Mouse (Mus musculus): ENCODE data around the gene Set. TPM values are rescaled to one million over a fixed set of nuclear protein-coding genes. Genes with fewer than 3 reads are reported as not detected.
"Not testable (repeated sequence)": the region's sequence is repeated elsewhere in the genome, so short reads cannot be mapped to it uniquely, and the experiment has no call there.

Gene Set
- polyA plus RNA-seq, 1 experiment from 2014 or later = 427 TPM

- Histone ChIP-seq H3K36me3 (ENCODE audit: control insufficient read depth, insufficient read depth, low read length) (no peaks in the 10 kb centered on the region), H3K4me2 (ENCODE audit: low read length) (no peak overlapping the region), H3K27ac (replicated peaks; ENCODE audit: low read depth, low read length) (no peak overlapping the region), H3K9ac (replicated peaks; ENCODE audit: low read length) (no peak overlapping the region), H3K4me1 (ENCODE audit: control insufficient read depth, insufficient read depth, low read length) (peaks cover 11% of the 10 kb centered on the region), H3K27me3 (ENCODE audit: control insufficient read depth, insufficient read depth, low read length) (no peaks in the 10 kb centered on the region), H3K4me3 (replicated peaks; ENCODE audit: low read depth, low read length) (no peak overlapping the region), H3K9me3 (ENCODE audit: control insufficient read depth, low read length) (no peaks in the 10 kb centered on the region)
- ATAC-seq (ENCODE audit: low FRiP score, low TSS enrichment) = no peak
- WGBS = 47% methylated on average over 6 of the region's 6 CpGs
- peak; percentile 32 for DNase-seq
These were observed 5.0 kb upstream of the Set start for GRCm38 (mm10) chr2:30051992-30052761.

DNA sequence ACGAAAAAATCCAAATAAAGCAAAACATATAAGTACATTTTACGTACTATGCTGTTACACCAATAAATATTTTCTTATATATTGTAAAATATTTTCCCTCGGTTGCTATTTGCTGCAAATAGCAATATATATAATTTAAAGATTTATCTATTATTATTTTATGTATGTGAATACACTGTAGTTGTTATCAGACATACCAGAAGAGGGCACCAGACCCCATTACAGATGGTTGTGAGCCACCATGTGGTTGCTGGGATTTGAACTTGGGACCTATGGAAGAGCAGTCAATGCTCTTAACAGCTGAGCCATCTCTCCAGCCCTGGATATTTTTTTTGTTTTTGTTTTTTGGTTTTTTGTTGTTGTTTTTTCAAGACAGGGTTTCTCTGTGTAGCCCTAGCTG lies 1.9 kb upstream of the Set start:
- not testable (repeated sequence) for H3K4me1 ChIP-seq (ENCODE audit: control insufficient read depth, insufficient read depth, low read length); H3K27me3 ChIP-seq (ENCODE audit: control insufficient read depth, insufficient read depth, low read length); H3K27ac ChIP-seq (replicated peaks; ENCODE audit: low read depth, low read length); ATAC-seq (ENCODE audit: low FRiP score, low TSS enrichment); DNase-seq; H3K36me3 ChIP-seq (ENCODE audit: control insufficient read depth, insufficient read depth, low read length); H3K4me2 ChIP-seq (ENCODE audit: low read length); H3K9me3 ChIP-seq (ENCODE audit: control insufficient read depth, low read length); H3K9ac ChIP-seq (replicated peaks; ENCODE audit: low read length); H3K4me3 ChIP-seq (replicated peaks; ENCODE audit: low read depth, low read length)
- WGBS = 97% methylated on average over 3 of the region's 3 CpGs

DNA sequence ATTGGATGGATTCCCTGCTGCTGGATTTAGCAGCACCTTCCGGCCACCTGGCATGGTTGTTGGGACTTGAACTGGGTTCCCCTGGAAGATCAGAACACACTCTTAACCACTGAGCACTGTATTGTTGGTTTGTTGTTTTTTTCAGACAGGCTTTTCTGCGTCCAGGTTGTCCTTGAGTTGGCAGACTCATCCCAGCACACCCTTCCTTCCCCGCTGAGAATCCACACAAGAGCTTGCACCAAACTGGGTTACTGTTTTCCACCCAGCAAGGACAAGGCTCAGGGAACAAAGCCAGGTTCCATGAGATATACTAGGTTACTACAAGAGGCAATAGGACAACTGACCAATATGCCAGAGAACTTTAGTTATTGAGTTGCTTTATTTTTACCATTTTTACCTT lies 442 bp upstream of the Set start:
- DNase-seq (no peak), ATAC-seq (ENCODE audit: low FRiP score, low TSS enrichment) (no peak)
- no peak overlapping the region for H3K27ac ChIP-seq (replicated peaks; ENCODE audit: low read depth, low read length)
- no peaks in the 10 kb centered on the region for H3K36me3 ChIP-seq (ENCODE audit: control insufficient read depth, insufficient read depth, low read length)
- peaks cover 4% of the 10 kb centered on the region; the same call in 1 of the 2 replicates for H3K4me1 ChIP-seq (ENCODE audit: control insufficient read depth, insufficient read depth, low read length)
- H3K27me3 ChIP-seq (ENCODE audit: control insufficient read depth, insufficient read depth, low read length) = no peaks in the 10 kb centered on the region
- no peak overlapping the region for H3K4me3 ChIP-seq (replicated peaks; ENCODE audit: low read depth, low read length)
- no peak overlapping the region for H3K9ac ChIP-seq (replicated peaks; ENCODE audit: low read length)
- no peak overlapping the region for H3K4me2 ChIP-seq (ENCODE audit: low read length)
- 84% methylated on average over 3 of the region's 3 CpGs for WGBS
- H3K9me3 ChIP-seq (ENCODE audit: control insufficient read depth, low read length) = no peaks in the 10 kb centered on the region

DNA sequence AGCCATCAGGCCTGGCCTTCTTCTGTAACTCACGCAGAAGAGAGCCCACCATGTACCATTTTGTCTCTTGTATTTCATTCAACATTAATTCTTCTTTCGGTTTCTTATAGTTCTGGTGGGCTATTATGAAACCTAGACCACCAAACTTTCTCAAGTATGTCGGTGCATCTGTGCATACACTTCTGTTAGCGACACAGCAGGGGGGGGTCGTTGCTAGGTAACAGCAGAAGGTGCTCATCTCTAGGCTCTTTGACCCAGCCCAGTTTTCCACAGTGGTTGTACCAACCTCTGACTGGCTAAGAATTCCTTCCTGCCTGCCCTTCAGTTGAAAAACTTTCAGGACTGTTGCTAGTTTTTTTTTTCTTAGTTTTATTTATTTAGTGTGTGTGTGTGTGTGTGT lies 1.2 kb downstream of the Set start:
- H3K4me2 ChIP-seq (ENCODE audit: low read length) = no peak overlapping the region
- no peaks in the 10 kb centered on the region for H3K36me3 ChIP-seq (ENCODE audit: control insufficient read depth, insufficient read depth, low read length)
- WGBS = 28% methylated on average over 5 of the region's 5 CpGs
- no peaks in the 10 kb centered on the region for H3K27me3 ChIP-seq (ENCODE audit: control insufficient read depth, insufficient read depth, low read length)
- no peaks in the 10 kb centered on the region for H3K9me3 ChIP-seq (ENCODE audit: control insufficient read depth, low read length)
- H3K9ac ChIP-seq (replicated peaks; ENCODE audit: low read length) = no peak overlapping the region
- no peak for ATAC-seq (ENCODE audit: low FRiP score, low TSS enrichment)
- no peak overlapping the region for H3K4me3 ChIP-seq (replicated peaks; ENCODE audit: low read depth, low read length)
- no peak for DNase-seq
- H3K27ac ChIP-seq (replicated peaks; ENCODE audit: low read depth, low read length) = no peak overlapping the region
- H3K4me1 ChIP-seq (ENCODE audit: control insufficient read depth, insufficient read depth, low read length) = peaks cover 16% of the 10 kb centered on the region

DNA sequence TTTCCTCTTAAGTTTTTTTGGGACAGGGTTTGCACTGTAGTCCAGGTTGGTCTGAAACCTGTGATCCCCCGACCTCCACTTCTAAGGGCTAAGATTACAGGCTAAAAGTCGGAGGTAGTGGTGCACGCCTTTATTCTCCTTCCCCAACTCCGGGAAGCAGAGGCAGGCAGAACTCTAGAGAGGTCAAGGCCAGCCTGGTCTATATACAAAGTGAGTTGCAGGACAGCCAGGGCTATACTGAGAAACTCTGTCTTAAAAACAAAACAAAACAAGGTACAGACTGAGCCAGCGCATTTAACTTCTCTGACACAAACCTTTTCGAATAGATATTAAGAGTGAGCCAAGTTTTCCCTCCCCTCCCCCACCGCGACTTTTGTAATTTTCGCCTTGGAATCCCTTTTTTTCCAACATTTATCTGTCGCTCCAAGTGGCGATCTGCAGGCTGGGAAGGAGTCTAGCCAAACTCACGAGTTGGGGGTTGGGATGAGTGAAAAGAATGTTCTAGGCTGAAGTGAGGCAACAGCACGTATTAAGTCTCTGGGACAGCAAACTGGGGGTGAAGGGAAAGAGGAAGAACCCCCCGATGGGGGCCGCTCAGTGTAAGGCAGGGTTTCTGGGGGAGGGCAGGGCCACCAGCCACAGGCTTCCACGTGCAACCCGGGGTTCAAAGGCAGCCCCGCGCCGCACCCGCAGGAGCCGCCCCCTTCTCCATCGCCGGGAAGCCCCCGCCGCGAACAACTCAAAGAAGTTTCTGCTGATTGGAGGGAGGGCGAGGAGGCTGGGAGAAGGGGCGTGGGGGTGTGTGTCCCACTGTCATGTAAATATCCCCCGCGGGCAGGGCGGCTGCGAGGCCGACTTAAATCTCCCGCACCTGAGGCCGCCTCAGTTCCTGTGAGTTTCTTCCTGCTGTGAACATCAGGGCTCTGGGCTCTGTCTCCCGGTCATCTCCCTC lies 4.3 kb downstream of the Set start:
- DNase-seq (peak; percentile 73), ATAC-seq (ENCODE audit: low FRiP score, low TSS enrichment) (no peak)
- peak overlapping the region; percentile 73 for H3K27ac ChIP-seq (replicated peaks; ENCODE audit: low read depth, low read length)
- H3K4me2 ChIP-seq (ENCODE audit: low read length) = peak overlapping the region; percentile 90
- H3K36me3 ChIP-seq (ENCODE audit: control insufficient read depth, insufficient read depth, low read length) = no peaks in the 10 kb centered on the region
- no peaks in the 10 kb centered on the region for H3K9me3 ChIP-seq (ENCODE audit: control insufficient read depth, low read length)
- H3K27me3 ChIP-seq (ENCODE audit: control insufficient read depth, insufficient read depth, low read length) = no peaks in the 10 kb centered on the region
- WGBS = 9% methylated on average over 37 of the region's 37 CpGs
- peak overlapping the region; percentile 55; the same call in 1 of the 2 replicates for H3K9ac ChIP-seq (replicated peaks; ENCODE audit: low read length)
- peaks cover 23% of the 10 kb centered on the region for H3K4me1 ChIP-seq (ENCODE audit: control insufficient read depth, insufficient read depth, low read length)
- peak overlapping the region; percentile 47 for H3K4me3 ChIP-seq (replicated peaks; ENCODE audit: low read depth, low read length)

GRCm38 (mm10) chr2:30062249-30063093 lies 5.3 kb downstream of the Set start:
- Histone ChIP-seq H3K4me2 (ENCODE audit: low read length) (peak overlapping the region; percentile 90), H3K4me1 (ENCODE audit: control insufficient read depth, insufficient read depth, low read length) (peaks cover 23% of the 10 kb centered on the region), H3K9me3 (ENCODE audit: control insufficient read depth, low read length) (no peaks in the 10 kb centered on the region), H3K27me3 (ENCODE audit: control insufficient read depth, insufficient read depth, low read length) (no peaks in the 10 kb centered on the region), H3K27ac (replicated peaks; ENCODE audit: low read depth, low read length) (peak overlapping the region; percentile 73), H3K4me3 (replicated peaks; ENCODE audit: low read depth, low read length) (peak overlapping the region; percentile 47), H3K36me3 (ENCODE audit: control insufficient read depth, insufficient read depth, low read length) (no peaks in the 10 kb centered on the region), H3K9ac (replicated peaks; ENCODE audit: low read length) (peak overlapping the region; percentile 55)
- DNase-seq = peak; percentile 76
- WGBS = under 1% methylated on average over 40 of the region's 40 CpGs
- ATAC-seq (ENCODE audit: low FRiP score, low TSS enrichment) = no peak

DNA sequence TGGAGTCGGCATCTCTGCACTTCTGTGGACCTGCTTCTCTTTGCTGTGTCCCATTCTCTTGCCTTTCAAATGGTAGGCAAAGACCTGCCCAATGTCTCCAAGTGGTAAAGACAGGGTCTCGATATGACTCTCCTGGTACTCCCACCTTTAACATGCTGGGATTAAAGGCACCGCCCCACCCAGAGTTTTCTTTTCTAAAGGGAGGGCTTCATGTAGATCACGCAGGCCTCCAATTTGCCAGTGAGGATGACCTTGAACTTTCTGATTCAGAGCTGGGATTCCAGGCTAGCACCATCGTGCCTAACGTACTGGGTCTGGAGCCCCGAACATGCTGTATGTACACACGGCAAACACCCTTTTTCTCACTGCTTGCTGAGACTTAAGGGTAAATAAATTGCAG lies 6.1 kb downstream of the Set start:
- peaks cover 4% of the 10 kb centered on the region for H3K36me3 ChIP-seq (ENCODE audit: control insufficient read depth, insufficient read depth, low read length)
- H3K4me1 ChIP-seq (ENCODE audit: control insufficient read depth, insufficient read depth, low read length) = peaks cover 29% of the 10 kb centered on the region
- 5% methylated on average over 8 of the region's 8 CpGs for WGBS
- H3K9ac ChIP-seq (replicated peaks; ENCODE audit: low read length) = peak overlapping the region; percentile 55
- no peaks in the 10 kb centered on the region for H3K9me3 ChIP-seq (ENCODE audit: control insufficient read depth, low read length)
- DNase-seq = no peak
- H3K4me3 ChIP-seq (replicated peaks; ENCODE audit: low read depth, low read length) = peak overlapping the region; percentile 47
- H3K27ac ChIP-seq (replicated peaks; ENCODE audit: low read depth, low read length) = peak overlapping the region; percentile 73
- ATAC-seq (ENCODE audit: low FRiP score, low TSS enrichment) = no peak
- no peaks in the 10 kb centered on the region for H3K27me3 ChIP-seq (ENCODE audit: control insufficient read depth, insufficient read depth, low read length)
- H3K4me2 ChIP-seq (ENCODE audit: low read length) = peak overlapping the region; percentile 90

DNA sequence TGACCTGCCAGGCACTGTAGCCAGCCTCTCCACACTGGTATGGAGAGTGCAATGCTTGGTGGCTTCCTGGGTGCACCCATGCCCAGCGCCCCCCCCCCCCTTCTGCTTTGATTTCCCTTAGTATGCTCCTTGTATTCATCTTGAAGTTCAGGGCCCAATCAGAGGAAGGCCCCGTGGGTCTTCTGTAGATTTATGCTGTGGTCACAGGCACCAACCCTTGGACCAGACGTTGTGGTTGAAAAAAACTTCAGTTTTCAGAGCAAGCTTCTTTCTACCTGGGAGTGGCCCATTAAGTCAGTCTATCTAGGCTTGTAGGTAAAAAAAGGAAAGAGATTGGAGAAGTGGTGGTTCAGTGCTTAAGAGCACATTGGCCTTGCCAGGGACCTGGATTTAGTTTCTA lies 6.6 kb downstream of the Set start:
- WGBS = 7% methylated on average over 3 of the region's 3 CpGs
- ATAC-seq (ENCODE audit: low FRiP score, low TSS enrichment) (no peak), DNase-seq (no peak)
- peaks cover 32% of the 10 kb centered on the region for H3K4me1 ChIP-seq (ENCODE audit: control insufficient read depth, insufficient read depth, low read length)
- peak overlapping the region; percentile 90 for H3K4me2 ChIP-seq (ENCODE audit: low read length)
- H3K4me3 ChIP-seq (replicated peaks; ENCODE audit: low read depth, low read length) = no peak overlapping the region
- peak overlapping the region; percentile 55; the same call in 1 of the 2 replicates for H3K9ac ChIP-seq (replicated peaks; ENCODE audit: low read length)
- peaks cover 9% of the 10 kb centered on the region for H3K36me3 ChIP-seq (ENCODE audit: control insufficient read depth, insufficient read depth, low read length)
- H3K9me3 ChIP-seq (ENCODE audit: control insufficient read depth, low read length) = no peaks in the 10 kb centered on the region
- no peaks in the 10 kb centered on the region for H3K27me3 ChIP-seq (ENCODE audit: control insufficient read depth, insufficient read depth, low read length)
- no peak overlapping the region for H3K27ac ChIP-seq (replicated peaks; ENCODE audit: low read depth, low read length)

All from midbrain, embryonic 14.5 days (tissue).